Mouse (Mus musculus) testis, adult 2 months (tissue): ENCODE results near the gene Anxa10.

ENCODE experiments used
- CTCF ChIP-seq: fragments of 200-500 bp; IDR thresholded peaks from 2 replicates; pipeline ENCODE4 v1.5.1; 2012; ENCODE audit warnings: low read depth, mild to moderate bottlenecking, inconsistent platforms, low read length, moderate library complexity; ENCODE audit not compliant: control insufficient read depth, insufficient read depth, insufficient replicate concordance
- POLR2A ChIP-seq: fragments of 200-500 bp; IDR thresholded peaks from 2 replicates; pipeline ENCODE4 v1.6.1; 2012; ENCODE audit warnings: low read depth, mild to moderate bottlenecking, inconsistent platforms, low read length, moderate library complexity; ENCODE audit not compliant: control insufficient read depth

GRCm38 (mm10) chr8:62081804-62082203 lies 41.1 kb downstream of the Anxa10 start:
- TF ChIP-seq POLR2A (no peak), CTCF (no peak)
